Comparison of ENCODE assay signal across 9 mouse cellular contexts in genomic region chr4:82499725-82500577, GRCm38 (mm10).
A peak's percentile ranks its signal among the peaks of the same experiment; 100 is the strongest.
DNase-seq lines count a peak whose midpoint lies in the region; ATAC-seq and TF ChIP-seq lines count a peak whose summit lies in the region.
"Had no signal": no experiment of that assay in that cellular context is flagged by ENCODE, and none has a peak within 500 bp of the region (broad histone marks: within the 10 kb centered on the region; RNA-seq: fewer than 3 reads in every experiment).

No protein-coding gene starts in this region.

- H3K9ac ChIP-seq in lung, embryonic 15.5 days = peak overlapping the region; percentile 39
- H3K9ac ChIP-seq in intestine, embryonic 15.5 days = no peak overlapping the region

- H3K4me3 ChIP-seq in lung, embryonic 15.5 days = peak overlapping the region; percentile 85
- no peak overlapping the region for H3K4me3 ChIP-seq in intestine, embryonic 15.5 days (replicated peaks)
- no peak overlapping the region for H3K4me3 ChIP-seq in small intestine, adult 2 months (ENCODE audit: low read depth, low read length)

- TF ChIP-seq POLR2A in small intestine, adult 2 months (IDR thresholded peaks at IDR 0.05; ENCODE audit: low read depth, low read length) = no peak

- no peaks in the 10 kb centered on the region for H3K9me3 ChIP-seq in lung, embryonic 15.5 days
- H3K9me3 ChIP-seq in intestine, embryonic 15.5 days = no peaks in the 10 kb centered on the region

- 23% methylated on average over 9 of the region's 9 CpGs for WGBS in lung, embryonic 15.5 days
- 63% methylated on average over 9 of the region's 9 CpGs for WGBS in intestine, embryonic 15.5 days
- WGBS in small intestine, adult 2 months = 27% methylated on average over 9 of the region's 9 CpGs

- H3K4me1 ChIP-seq in lung, embryonic 15.5 days = peaks cover 53% of the 10 kb centered on the region
- peaks cover 9% of the 10 kb centered on the region; the same call in 1 of the 2 replicates for H3K4me1 ChIP-seq in intestine, embryonic 15.5 days (replicated peaks)
- H3K4me1 ChIP-seq in small intestine, adult 2 months (ENCODE audit: control insufficient read depth, insufficient read depth, insufficient read length, low read length) = peaks cover 8% of the 10 kb centered on the region; the same call in 1 of the 2 replicates

- peak overlapping the region; percentile 52 for H3K4me2 ChIP-seq in lung, embryonic 15.5 days
- H3K4me2 ChIP-seq in intestine, embryonic 15.5 days (replicated peaks) = peak overlapping the region; percentile 40

- H3K36me3 ChIP-seq in lung, embryonic 15.5 days = peaks cover 10% of the 10 kb centered on the region
- H3K36me3 ChIP-seq in intestine, embryonic 15.5 days = 0 out of 2 replicates have a peak, but pooled peaks cover 4% of the 10 kb centered on the region
- H3K36me3 ChIP-seq in small intestine, adult 2 months (ENCODE audit: control insufficient read depth, insufficient read depth, low read length) = peaks cover 12% of the 10 kb centered on the region

- H3K27ac ChIP-seq in lung, embryonic 15.5 days = peak overlapping the region; percentile 70
- H3K27ac ChIP-seq in intestine, embryonic 15.5 days = no peak overlapping the region
- H3K27ac ChIP-seq in small intestine, adult 2 months (ENCODE audit: insufficient read depth, low read depth, low read length) = peak overlapping the region; percentile 12; the same call in 1 of the 2 replicates

- no peaks in the 10 kb centered on the region for H3K27me3 ChIP-seq in lung, embryonic 15.5 days
- no peaks in the 10 kb centered on the region for H3K27me3 ChIP-seq in intestine, embryonic 15.5 days (replicated peaks)
- H3K27me3 ChIP-seq in small intestine, adult 2 months (ENCODE audit: control insufficient read depth, insufficient read depth, low read length) = no peaks in the 10 kb centered on the region

- DNase-seq in cerebellum, adult 9-10 months = peak; percentile 51
- no peak for DNase-seq in cerebellum, adult 11-12 months
- no peak for DNase-seq in lung, adult 18-20 months
- DNase-seq in gastrocnemius, postnatal 36 days = no peak
- no peak for DNase-seq in frontal cortex, postnatal 36 days (ENCODE audit: low spot score in 2 of 2)
- DNase-seq: kidney, adult 2 months had no signal

- no peak for TF ChIP-seq CTCF in small intestine, adult 2 months (IDR thresholded peaks at IDR 0.05; ENCODE audit: extremely low read depth, insufficient read length, insufficient replicate concordance, low read depth, low read length)

- no peak for ATAC-seq in lung, embryonic 15.5 days (ENCODE audit: borderline replicate concordance, extremely low read depth, low FRiP score, low TSS enrichment)
- no peak for ATAC-seq in intestine, embryonic 15.5 days

- intact Hi-C loops in gastrocnemius, postnatal 36 days (cut with DNase I) = loop anchor here (5.0 kb wide), 2 partner anchors 58 to 98 kb away; no protein-coding TSS in a partner anchor
